Mouse (Mus musculus): ENCODE measurements around the gene Akirin1.

Gene Akirin1

DNA sequence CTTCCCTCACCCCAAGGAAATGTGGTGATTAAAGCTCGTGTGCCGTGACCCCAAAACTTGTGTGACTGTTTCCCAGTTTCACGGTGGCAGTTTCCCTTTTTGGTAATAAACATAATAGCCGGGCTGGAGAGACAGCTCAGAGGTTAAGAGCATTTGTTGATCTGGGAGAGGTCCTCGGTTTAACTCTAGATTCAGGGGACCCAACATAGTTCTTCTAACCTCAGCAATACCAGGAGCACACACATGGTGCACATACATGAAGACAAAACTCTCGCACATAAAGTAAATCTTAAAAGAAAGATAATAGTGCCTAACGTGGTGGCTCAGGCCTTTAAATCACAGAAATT, 31.7 kb downstream of the Akirin1 start:
- no peak for DNase-seq (ENCODE audit: low spot score)

DNA sequence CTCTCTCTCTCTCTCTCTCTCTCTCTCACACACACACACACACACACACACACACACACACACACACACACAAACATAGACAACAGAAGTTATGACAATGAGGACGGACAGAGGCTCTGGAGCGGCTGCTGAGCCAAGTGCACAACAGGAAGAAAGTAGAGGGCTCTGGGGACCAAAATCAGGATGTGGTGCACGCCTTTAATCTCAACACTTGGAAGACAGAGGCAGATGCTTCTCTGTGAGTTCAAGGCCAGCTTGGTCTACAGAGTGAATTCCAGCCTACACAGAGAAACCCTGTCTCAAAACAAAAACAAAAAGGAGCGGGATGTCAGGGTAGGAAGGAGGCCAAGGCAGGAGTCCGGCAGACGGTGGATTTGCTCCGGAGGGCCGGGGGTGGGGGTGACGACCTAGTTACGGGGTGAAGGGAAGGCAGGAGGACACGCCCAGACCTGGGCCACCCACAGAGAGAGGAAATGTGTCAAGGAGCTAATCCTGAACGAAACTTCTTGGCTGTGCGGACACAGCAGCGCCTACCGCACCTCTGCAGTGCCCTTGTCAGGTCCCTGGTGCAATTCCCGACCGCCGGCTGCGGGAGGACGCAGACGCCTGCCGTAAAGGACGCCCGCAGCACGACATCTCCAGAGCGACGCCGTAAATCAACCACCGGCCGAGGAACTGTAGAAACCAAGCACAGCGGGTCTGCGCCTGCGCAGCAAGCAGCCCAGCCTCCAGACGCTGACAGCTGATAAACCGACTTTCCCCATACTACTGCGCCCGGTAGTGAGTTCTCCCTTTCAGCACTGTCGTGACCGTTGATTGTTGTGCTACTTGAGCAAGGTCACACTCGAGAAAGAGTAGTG, 32.3 kb downstream of the Akirin1 start, which contains the start of gene Ndufs5:
TSS of gene Ndufs5 (minus strand) at position 629 of the 860 bp plus-strand sequence.
- peak; percentile 93 for DNase-seq (ENCODE audit: low spot score)

DNA sequence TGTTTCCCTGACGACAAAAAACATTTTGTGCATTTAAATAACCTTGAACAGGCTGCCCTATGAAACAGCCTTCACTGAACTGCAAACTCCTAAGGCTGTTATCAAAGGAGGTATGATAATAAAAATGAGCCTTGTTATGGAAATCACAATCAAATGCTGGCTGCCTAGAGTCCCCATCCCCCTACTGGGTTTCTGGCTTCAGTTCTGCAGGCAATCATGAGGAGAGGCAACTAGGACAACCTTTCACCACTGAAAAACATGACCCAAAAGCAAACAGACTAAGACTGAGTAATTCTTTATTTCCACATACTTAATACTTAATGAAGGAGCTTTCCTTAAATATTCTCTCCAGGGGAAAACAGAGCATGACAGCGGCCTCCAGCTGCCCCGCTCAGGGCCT, 37.7 kb downstream of the Akirin1 start:
- DNase-seq (ENCODE audit: low spot score) = peak; percentile 37

DNA sequence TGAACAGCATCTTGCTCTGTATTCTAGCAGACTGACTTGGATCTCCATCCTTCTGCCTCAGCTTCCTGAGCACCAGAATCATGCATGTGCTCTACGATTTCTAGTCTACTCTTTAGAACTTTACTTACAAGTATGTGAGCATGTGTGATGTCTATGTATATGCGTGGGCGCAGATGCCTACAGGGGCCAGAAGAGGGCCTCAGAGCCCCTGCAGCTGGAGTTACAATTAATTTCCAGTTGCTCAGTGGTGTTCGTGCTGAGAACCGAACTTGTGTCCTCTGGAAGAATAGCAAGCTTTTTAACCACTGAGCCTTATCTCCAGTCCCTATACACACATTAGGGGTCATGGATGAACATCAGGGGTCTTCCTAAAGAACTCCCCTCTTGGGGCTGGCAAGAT, 42.8 kb downstream of the Akirin1 start:
- DNase-seq (ENCODE audit: low spot score) = no peak

DNA sequence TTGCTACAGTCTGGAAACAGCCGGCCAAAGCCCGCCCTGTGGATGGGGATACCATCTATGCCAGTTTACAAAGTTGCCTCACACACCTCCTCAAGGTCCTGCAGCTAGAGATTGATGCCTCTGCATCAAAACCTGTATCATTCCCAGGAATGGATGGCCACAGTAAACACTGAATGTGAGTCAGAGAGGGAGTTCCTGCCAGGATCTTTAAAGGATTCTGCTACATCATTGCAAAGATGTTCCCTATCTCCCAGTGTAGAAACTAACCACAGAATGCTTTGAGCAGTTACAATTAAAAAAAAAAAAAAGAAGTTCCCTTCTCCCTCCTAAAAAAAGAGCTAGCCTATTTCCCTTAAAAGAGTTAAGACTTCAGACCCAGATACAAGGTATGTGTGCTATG, 44.8 kb downstream of the Akirin1 start:
- no peak for DNase-seq (ENCODE audit: low spot score)

DNA sequence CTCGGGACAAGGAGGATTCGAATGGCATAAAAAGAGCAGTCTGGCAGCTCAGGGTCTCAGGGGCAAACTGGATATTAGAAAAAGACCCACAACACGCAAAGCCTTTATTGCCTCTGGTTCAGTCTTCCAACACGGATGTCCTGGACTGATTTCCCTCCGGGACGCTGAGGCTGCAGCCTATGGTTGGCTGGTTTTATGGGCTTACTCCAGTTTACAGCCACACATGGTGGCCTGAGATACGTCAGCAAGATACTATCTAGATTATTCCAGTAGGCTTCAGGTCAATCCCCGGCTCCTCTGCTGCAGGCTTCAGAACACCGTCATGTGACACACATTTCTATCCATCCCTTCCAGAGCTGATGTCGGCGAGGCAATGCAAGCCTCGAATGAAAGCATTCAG, 56.8 kb downstream of the Akirin1 start:
- no peak for DNase-seq (ENCODE audit: low spot score)

DNA sequence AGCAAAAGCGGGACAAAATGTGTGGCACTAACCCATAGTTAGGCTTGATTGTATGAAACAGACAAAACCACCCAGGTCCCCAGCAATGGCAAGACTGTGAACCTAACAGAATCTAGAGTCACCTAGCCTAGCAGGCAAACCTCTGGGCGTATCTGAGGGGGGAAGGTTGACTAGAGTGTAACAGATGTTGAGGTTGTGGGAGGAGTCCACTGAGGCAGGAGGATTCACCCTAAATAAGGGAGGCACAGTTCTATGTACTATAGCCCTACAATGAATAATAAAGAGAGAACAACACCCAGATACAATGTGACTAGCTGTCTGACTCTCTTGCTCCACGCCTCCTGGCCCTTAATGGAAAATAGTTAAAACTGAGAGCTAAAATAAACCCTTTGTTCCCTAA, 58.1 kb downstream of the Akirin1 start:
- no peak for DNase-seq (ENCODE audit: low spot score)

DNA sequence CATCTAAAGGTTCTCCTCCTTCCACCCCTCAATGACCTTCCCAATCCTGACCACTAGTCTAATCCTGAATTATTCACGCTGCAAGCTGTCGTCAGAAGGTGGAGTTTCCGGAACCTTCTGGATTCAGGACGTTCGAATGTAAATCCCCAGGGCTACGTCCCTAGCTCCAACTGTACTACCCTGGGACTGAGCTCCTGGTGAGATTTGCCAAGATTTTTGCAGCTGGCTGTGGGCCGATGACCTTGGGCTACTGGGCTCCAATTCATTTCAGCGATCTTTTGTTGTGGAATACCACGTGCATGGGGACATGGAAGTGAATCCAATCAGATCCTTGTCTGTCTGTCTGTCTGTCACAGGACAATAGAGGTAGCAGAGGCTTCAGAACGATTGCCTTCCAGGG, 59.8 kb downstream of the Akirin1 start:
- peak; percentile 43 for DNase-seq (ENCODE audit: low spot score)

DNA sequence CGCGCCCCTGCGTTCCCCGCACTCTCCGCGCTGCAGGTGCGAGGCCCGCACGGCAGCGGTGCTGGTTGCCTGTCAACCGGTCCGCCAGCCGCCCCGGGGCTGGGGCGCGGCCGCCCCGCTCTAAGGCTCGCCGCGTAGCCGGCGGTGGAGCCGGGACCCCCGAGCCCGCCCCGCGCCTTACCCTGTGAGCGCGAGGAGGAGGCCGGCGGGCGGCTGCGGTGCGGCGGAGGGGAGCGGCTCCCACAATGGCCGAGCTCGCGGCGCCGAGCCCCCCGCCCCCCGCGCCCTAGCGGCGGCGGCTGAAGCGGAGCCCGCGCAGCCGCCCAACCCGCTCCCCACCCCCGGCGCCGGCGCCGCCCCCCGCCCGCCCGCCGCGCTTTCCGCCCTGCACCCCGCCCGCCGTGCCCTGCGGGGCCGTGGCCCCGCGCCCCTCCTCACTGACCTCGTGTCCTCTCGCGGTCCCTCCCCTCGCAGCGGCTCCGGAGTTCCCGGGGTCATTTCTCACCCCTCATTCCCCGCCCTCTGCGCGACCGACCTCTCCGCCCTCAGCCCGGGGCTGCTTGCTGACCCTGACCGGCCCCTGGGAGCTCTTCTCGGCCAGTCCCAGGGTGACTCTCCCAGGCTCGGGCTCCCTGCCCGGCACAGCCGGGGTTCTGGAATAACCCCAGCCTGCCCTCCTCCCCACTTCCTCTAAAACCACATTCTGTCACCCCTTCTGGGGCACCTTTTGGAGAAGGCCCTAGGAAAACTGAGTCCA, 62.9 kb downstream of the Akirin1 start:
- no peak for DNase-seq (ENCODE audit: low spot score)

DNA sequence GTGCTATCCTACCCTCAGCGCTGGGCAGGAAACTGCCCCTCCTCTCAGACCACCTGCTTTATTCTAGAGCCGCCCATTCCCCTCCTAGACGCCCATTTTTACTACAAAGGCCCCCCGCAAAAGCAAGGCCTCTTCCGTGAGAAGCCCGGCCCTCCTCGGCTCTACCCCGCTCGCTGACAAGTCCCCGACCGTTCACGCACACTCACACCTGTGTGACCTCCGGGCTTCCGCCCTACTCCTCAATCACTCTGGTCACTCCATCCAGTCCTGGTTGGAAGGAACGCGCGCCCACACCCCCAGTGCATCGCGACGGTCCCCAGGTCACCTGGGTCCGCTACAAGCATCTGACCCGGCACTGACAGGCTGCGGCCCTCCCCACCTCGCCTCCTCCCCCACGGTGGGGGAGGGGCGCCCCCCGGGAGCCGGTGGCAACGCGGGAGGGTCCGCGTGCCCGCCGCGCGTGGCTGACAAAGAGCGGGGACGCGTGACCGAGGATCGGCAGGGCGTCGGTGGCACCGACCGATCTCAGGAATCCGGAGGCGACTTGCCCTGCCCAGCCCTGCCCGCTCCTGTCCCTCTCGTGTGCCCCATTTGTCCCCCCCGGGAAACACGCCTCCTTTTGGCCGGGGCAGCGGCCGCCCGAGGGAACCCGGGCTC, 63.6 kb downstream of the Akirin1 start:
- no peak for DNase-seq (ENCODE audit: low spot score)

DNA sequence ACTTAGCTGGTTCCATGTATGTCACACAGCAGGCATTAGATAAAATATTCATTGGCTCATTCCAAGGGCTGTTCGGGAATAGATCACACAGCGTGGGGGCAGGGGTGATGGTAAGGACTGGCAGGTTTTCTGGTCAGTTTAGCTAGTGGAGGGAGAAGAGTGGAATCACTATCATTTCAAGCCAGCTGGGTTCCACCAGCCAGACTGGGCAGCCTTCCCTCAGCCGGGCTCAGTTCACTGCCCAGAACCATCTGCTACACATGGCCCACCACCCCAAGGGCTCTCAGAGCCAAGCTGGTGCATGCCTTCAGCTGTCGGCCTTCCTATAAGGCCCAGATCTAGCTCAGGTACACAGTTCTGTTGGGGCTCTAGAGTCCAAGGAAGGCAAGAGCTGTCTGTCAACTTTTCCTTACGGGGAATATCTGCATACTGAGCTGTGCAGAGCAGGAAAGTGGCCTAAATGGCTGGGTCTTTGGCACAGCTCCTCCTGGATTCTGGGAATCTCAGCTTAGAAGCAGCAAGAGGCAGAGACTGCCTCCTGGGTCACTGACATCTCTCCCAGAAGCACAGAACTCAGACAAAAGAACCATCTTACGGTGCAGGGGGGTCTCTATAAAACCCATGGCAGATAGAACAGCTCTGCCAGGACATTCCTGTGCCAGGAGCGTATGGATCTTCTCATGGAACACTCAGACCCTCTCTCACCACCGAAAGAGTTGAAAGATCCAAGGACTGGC, 64.5 kb downstream of the Akirin1 start:
- DNase-seq (ENCODE audit: low spot score) = no peak

DNA sequence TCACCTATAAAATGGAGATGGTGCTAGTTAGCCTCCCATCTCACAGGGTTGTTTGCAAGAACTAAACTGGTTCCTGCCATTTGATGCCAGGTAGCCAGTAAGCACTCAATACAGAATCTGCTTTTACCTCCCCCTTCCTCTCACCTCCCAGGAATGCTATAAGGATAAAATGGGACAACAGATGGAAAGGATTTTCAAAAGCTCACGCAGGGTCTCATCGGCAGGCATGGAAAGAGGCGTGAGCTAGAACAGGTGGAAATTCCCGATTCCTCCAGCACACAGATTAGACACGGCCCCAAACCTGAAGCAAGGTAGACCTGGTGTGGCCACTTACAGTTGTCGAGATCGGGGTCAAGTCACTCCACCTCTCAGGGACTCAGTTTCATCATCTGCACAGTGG, 65.1 kb downstream of the Akirin1 start:
- DNase-seq (ENCODE audit: low spot score) = no peak

Measured in ovary, adult 18-20 months (tissue).